Comparison of ENCODE assay signal across 9 mouse cellular contexts in the genomic region with DNA sequence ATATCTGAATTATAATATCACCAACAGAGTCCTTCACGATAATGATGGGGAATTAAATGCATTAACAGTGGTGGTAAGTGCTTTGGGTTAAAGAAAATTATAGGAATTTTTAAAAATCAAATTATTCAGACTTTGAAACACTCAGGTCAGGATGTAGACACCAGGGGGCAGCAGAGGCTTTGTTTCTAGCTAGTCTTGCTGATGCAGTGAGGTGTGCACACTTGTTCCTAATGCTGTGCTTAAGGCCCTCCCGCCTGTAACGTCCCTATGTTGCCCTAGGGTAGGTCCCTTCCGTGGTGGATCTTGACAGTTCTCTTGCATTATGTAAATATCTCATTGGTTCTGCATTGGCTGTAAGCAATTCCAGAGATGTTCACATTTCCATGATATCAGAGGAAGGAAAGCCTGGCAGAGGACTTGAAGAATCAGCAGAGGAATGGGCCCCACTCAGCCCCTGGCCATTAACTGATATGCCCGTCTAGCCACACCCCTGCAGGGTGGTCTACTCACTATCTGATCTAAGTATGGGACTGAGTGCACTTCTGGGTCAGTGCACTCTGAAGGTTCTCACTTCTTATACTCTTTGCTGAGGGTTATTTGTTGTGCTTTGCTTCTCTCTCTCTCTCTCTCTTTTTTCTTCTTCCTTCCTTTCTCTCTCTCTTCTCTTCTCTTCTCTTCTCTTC. TPM values are rescaled to one million over a fixed set of nuclear protein-coding genes. Genes with fewer than 3 reads are reported as not detected.
DNase-seq lines count a peak whose midpoint lies in the region; ATAC-seq and TF ChIP-seq lines count a peak whose summit lies in the region.
"Had no signal": no experiment of that assay in that cellular context is flagged by ENCODE, and none has a peak within 500 bp of the region (broad histone marks: within the 10 kb centered on the region; RNA-seq: fewer than 3 reads in every experiment).

No protein-coding gene starts in this region.

- no peaks in the 10 kb centered on the region for H3K9me3 ChIP-seq in heart, embryonic 11.5 days (replicated peaks; ENCODE audit: control insufficient read depth, low read length)
- no peaks in the 10 kb centered on the region for H3K9me3 ChIP-seq in heart, embryonic 10.5 days
- H3K9me3 ChIP-seq: stomach, embryonic 15.5 days had no signal

- no peak overlapping the region for H3K27ac ChIP-seq in heart, adult 2 months
- no peak overlapping the region for H3K27ac ChIP-seq in heart, embryonic 11.5 days (ENCODE audit: low read depth, low read length)
- no peak overlapping the region for H3K27ac ChIP-seq in heart, embryonic 10.5 days
- H3K27ac ChIP-seq in spleen, adult 2 months (ENCODE audit: insufficient read depth, low read length) = no peak overlapping the region
- H3K27ac ChIP-seq: stomach, embryonic 15.5 days had no signal

- no peaks in the 10 kb centered on the region for H3K36me3 ChIP-seq in heart, adult 2 months (ENCODE audit: control insufficient read depth, insufficient read depth, low read length)
- no peaks in the 10 kb centered on the region for H3K36me3 ChIP-seq in heart, embryonic 11.5 days (ENCODE audit: control insufficient read depth, insufficient read depth, low read length)
- H3K36me3 ChIP-seq in heart, embryonic 10.5 days = no peaks in the 10 kb centered on the region
- H3K36me3 ChIP-seq in spleen, adult 2 months (ENCODE audit: control insufficient read depth, insufficient read depth, low read length) = no peaks in the 10 kb centered on the region
- H3K36me3 ChIP-seq: stomach, embryonic 15.5 days had no signal

- H3K4me1 ChIP-seq in heart, adult 2 months (ENCODE audit: control insufficient read depth, insufficient read depth, low read length) = no peaks in the 10 kb centered on the region
- H3K4me1 ChIP-seq in heart, embryonic 11.5 days (ENCODE audit: control insufficient read depth, insufficient read depth, low read length) = no peaks in the 10 kb centered on the region
- H3K4me1 ChIP-seq in heart, embryonic 10.5 days = peaks cover 8% of the 10 kb centered on the region; the same call in 1 of the 2 replicates
- H3K4me1 ChIP-seq in spleen, adult 2 months (ENCODE audit: control insufficient read depth, insufficient read depth, insufficient read length) = no peaks in the 10 kb centered on the region
- H3K4me1 ChIP-seq: stomach, embryonic 15.5 days had no signal

- peak; percentile 50 to 67 for DNase-seq in heart, adult 2 months
- peak; percentile 85 for DNase-seq in adrenal gland, postnatal 10 days
- DNase-seq in embryo, embryonic 11 days = peak; percentile 77
- DNase-seq in heart, embryonic 10.5 days (ENCODE audit: low spot score) = peak; percentile 80
- DNase-seq in layer of hippocampus, postnatal 14 days (ENCODE audit: low spot score in 2 of 2) = peak; percentile 40 to 66
- DNase-seq in mesoderm, embryonic 11.5 days (ENCODE audit: low read depth, low spot score) = peak; percentile 74
- peak; percentile 35 to 65 for DNase-seq in spleen, adult 2 months (ENCODE audit: low read depth in 1 of 2, low spot score in 2 of 2)

- peak; percentile 84 for TF ChIP-seq CTCF in heart, adult 2 months (IDR thresholded peaks at IDR 0.05)
- TF ChIP-seq CTCF in spleen, adult 2 months (IDR thresholded peaks at IDR 0.05; ENCODE audit: extremely low read depth, insufficient read depth, insufficient read length, insufficient replicate concordance) = peak; percentile 54; the same call in 1 of the 2 replicates

- H3K79me2 ChIP-seq in heart, adult 2 months (replicated peaks; ENCODE audit: control insufficient read depth, insufficient read depth, low read length) = no peaks in the 10 kb centered on the region

- whole genome bisulfite sequencing in heart, adult 2 months = 20% methylated on average over 5 of the region's 5 CpGs
- 17% methylated on average over 5 of the region's 5 CpGs for WGBS in heart, embryonic 11.5 days (ENCODE audit: insufficient replicate concordance)
- 18% methylated on average over 5 of the region's 5 CpGs for WGBS in heart, embryonic 10.5 days
- 29% methylated on average over 5 of the region's 5 CpGs for WGBS in spleen, adult 2 months

- H3K27me3 ChIP-seq in heart, adult 2 months (ENCODE audit: control insufficient read depth, insufficient read depth, low read length) = peaks cover 2% of the 10 kb centered on the region; the same call in 1 of the 2 replicates
- no peaks in the 10 kb centered on the region for H3K27me3 ChIP-seq in heart, embryonic 11.5 days (ENCODE audit: control insufficient read depth, insufficient read depth, low read length)
- H3K27me3 ChIP-seq in heart, embryonic 10.5 days (ENCODE audit: insufficient read depth, poor library complexity, severe bottlenecking) = peaks cover 6% of the 10 kb centered on the region; the same call in 1 of the 2 replicates
- H3K27me3 ChIP-seq in spleen, adult 2 months (ENCODE audit: control insufficient read depth, insufficient read depth, low read length) = peaks cover 2% of the 10 kb centered on the region; the same call in 1 of the 2 replicates
- H3K27me3 ChIP-seq: stomach, embryonic 15.5 days had no signal

- no peak overlapping the region for H3K9ac ChIP-seq in heart, adult 2 months (ENCODE audit: low read depth, low read length)
- H3K9ac ChIP-seq in heart, embryonic 11.5 days (ENCODE audit: low read depth, low read length) = no peak overlapping the region
- H3K9ac ChIP-seq: stomach, embryonic 15.5 days had no signal

- ATAC-seq in heart, embryonic 11.5 days (replicated peaks; ENCODE audit: insufficient number of reproducible peaks, low FRiP score, low TSS enrichment) = no peak

- H3K4me2 ChIP-seq in heart, embryonic 11.5 days = no peak overlapping the region
- H3K4me2 ChIP-seq: stomach, embryonic 15.5 days had no signal

- intact Hi-C loops in heart, adult 2 months (cut with DNase I) = loop anchor here (1.0 to 2.0 kb wide), 2 partner anchors 337 to 410 kb away; no protein-coding TSS in a partner anchor

- no peak for TF ChIP-seq POLR2A in heart, adult 2 months (IDR thresholded peaks at IDR 0.05; ENCODE audit: insufficient read depth, low read depth, low read length)
- TF ChIP-seq POLR2A in spleen, adult 2 months (IDR thresholded peaks at IDR 0.05; ENCODE audit: low read depth, low read length) = no peak

- H3K4me3 ChIP-seq in heart, adult 2 months = no peak overlapping the region
- no peak overlapping the region for H3K4me3 ChIP-seq in heart, embryonic 11.5 days (ENCODE audit: low read depth, low read length)
- H3K4me3 ChIP-seq in heart, embryonic 10.5 days = no peak overlapping the region
- no peak overlapping the region for H3K4me3 ChIP-seq in spleen, adult 2 months (ENCODE audit: extremely low read depth, insufficient read depth, insufficient read length)
- H3K4me3 ChIP-seq: stomach, embryonic 15.5 days had no signal

- no peak for TF ChIP-seq EP300 in heart, adult 2 months (IDR thresholded peaks at IDR 0.05; ENCODE audit: insufficient read depth, low read depth, low read length)

RNA-seq across cellular contexts. Expression of a gene that starts 8.1 kb away (rescaled TPM):
- total RNA-seq in heart, adult 2 months (2021) = 10 to 100 TPM; 43.9 to 50.4 TPM
- polyA plus RNA-seq in heart, adult 2 months (2012; rRNA removed) = 8.0 and 12.0 TPM in 2 replicates
- polyA plus RNA-seq in heart, embryonic 11.5 days (2014; fragmentation: Nextera tagmentation; extraction: Ambion mirVana) = 26.3 and 32.8 TPM in 2 replicates
- total RNA-seq in adrenal gland, postnatal 10 days (2021) = 10 to 100 TPM; 59.4 to 61.1 TPM
- 25.7 and 28.0 TPM in 2 replicates for polyA plus RNA-seq in heart, embryonic 10.5 days (2016; fragmentation: Nextera tagmentation; extraction: Ambion mirVana)
- 10 to 100 TPM; 51.1 to 60.0 TPM for total RNA-seq in layer of hippocampus, postnatal 14 days (2021)
- 2.2 and 2.8 TPM in 2 replicates for polyA plus RNA-seq in spleen, adult 2 months (2012; rRNA removed)

RNA-seq across cellular contexts. Expression of a gene that starts 19.3 kb away (rescaled TPM):
- 1 to 10 TPM in 1 of 2 experiments, under 1 TPM in 1; 0.96 to 1.0 TPM for total RNA-seq in heart, adult 2 months (2021)
- polyA plus RNA-seq in heart, adult 2 months (2012; rRNA removed) = 1.4 and 2.0 TPM in 2 replicates
- 15.8 and 17.3 TPM in 2 replicates for polyA plus RNA-seq in heart, embryonic 11.5 days (2014; fragmentation: Nextera tagmentation; extraction: Ambion mirVana)
- total RNA-seq in adrenal gland, postnatal 10 days (2021) = 10 to 100 TPM in 1 of 2 experiments, 1 to 10 TPM in 1; 4.3 to 11.7 TPM
- polyA plus RNA-seq in heart, embryonic 10.5 days (2016; fragmentation: Nextera tagmentation; extraction: Ambion mirVana) = 9.4 and 23.6 TPM in 2 replicates
- 1 to 10 TPM; 3.1 to 5.1 TPM for total RNA-seq in layer of hippocampus, postnatal 14 days (2021)
- polyA plus RNA-seq in spleen, adult 2 months (2012; rRNA removed) = 9.9 and 15.2 TPM in 2 replicates
